Mouse (Mus musculus) bone marrow, adult 2 months (tissue): ENCODE results near the gene Dysf.

ENCODE experiments used
- CTCF ChIP-seq: fragments of 200-500 bp; IDR thresholded peaks from 2 replicates; pipeline ENCODE4 v1.5.1; 2011; ENCODE audit warnings: low read length, control low read depth; ENCODE audit not compliant: control insufficient read depth, insufficient read depth
- POLR2A ChIP-seq: fragments of 200-500 bp; IDR thresholded peaks from 2 replicates; pipeline ENCODE4 v1.6.1; 2011; ENCODE audit warnings: low read depth, mild to moderate bottlenecking, control low read depth, low read length, borderline replicate concordance; ENCODE audit not compliant: control insufficient read depth

DNA sequence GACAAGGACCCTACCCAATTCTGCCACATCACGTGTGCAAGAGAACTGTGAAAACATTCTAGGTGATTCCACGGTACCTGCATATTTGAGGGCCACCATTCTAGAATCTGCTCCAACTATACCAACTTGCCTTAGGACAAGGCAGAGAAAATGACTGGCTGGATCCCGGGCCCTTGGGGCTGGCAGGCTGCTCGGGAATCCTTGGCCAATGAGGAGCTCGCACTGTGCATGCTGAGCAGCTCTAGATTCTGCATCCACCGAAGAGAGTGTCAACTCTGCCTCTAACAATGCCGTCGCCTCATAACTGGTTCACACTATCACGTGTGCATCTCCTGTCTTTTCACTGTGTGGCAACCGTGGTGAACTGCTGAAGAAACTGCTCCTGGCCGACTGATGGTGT is 128.0 kb downstream of the Dysf start:
- TF ChIP-seq POLR2A (no peak), CTCF (no peak)
